Mouse (Mus musculus): Measurements from ENCODE around the gene Olfr1388. TPM values are rescaled to one million over a fixed set of nuclear protein-coding genes. Genes with fewer than 3 reads are reported as not detected.
"Not testable (repeated sequence)": the region's sequence is repeated elsewhere in the genome, so short reads cannot be mapped to it uniquely, and the experiment has no call there.

Olfr1388 gene
- under 1 TPM; 0.10 to 0.14 TPM for total RNA-seq (2021)

DNA sequence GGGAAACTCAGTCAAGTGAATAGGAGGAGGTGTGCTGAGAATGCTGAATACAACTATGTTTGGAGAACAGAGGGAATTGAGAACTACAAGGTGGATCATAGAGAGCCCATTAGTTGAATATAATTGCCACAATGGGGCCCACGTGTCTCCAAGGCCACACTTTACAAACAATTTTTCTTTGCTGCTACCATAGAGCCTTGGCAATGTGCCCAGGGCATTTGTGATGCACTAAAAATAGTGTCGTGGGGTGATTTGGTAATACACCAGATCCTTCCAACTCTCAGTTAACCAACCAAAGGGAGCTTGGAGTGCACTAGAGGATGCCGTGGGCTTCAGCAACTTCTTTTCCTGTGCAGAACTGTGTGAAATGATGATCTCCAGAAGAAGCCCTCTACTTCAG lies at the start of gene Olfr1388:
Olfr1388 (plus strand) TSS at position 214 of the 400 bp plus-strand sequence.
- intact Hi-C loops (cut with DNase I) = no loop called here
- peak; percentile 60 to 61 for DNase-seq

DNA sequence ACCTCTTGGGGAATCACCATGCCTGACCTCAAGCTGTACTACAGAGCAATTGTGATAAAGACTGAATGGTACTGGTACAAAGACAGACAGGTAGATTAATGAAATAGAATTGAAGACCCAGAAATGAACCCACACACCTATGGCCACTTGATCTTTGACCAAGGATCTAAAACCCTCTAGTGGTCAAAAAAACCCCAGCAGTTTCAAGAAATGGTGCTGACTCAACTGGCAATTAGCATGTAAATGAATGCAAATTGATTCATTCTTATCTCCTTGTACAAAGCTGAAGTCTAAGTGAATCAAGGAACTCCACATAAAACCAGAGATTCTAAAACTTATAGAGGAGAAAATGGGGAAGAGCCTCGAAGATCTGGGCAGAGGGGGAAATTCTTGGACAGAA lies 43.7 kb upstream of the Olfr1388 start:
- DNase-seq = not testable (repeated sequence)

GRCm38 (mm10) chr11:49406784-49407183 lies 29.6 kb upstream of the Olfr1388 start:
- DNase-seq = no peak
- intact Hi-C loops (cut with DNase I) = loop anchor here (5.0 kb wide), 1 partner anchor 134 kb away; no protein-coding TSS in a partner anchor

More for the DNA sequence above, 43.7 kb upstream of the Olfr1388 start:
- intact Hi-C loops (cut with DNase I) = not testable (repeated sequence)

DNA sequence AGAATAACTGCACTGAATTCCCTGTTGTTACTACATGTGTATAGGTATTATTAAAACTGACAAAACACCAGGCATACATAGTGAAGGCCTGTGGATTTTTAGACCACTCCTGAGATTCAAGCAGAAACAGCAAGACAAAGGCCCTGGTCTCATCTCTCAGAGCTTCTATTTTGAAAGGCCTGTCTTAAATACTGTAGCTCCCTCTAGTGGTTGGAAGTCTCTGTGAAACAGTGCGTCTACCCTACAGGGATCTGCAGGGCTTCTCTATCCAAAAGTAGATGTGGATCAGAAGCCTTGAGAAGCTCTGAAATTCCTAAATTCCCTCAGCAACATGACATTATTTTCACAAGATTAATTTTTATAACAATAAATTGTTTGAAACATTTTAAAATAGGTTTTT lies 25.9 kb upstream of the Olfr1388 start:
- intact Hi-C loops (cut with DNase I) = loop anchor here (5.0 to 10.0 kb wide), 2 partner anchors 218 to 536 kb away; partner anchors contain the start of gene Irgm1
- DNase-seq = peak; percentile 6 to 25

DNA sequence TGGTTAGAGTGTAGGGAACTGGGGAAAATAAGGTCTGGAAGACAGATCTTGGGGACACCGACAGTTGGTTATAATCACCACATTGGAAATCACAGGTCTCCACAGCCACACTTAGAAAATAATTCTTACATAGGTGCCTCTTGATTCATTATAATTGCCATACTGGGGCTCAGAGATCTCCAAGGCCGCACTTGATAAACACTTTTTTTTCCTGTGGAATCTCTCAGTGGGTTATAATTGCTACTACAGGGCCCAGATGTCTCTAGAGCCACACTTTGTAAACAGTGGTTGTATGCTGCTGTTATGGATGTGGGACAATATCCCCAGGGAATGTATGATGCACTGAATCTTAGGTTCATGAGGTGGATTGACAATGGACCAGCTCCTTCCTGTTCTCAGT lies 13.7 kb upstream of the Olfr1388 start, which contains the start of gene Olfr1389:
Olfr1389 (plus strand) TSS at position 301 of the 400 bp plus-strand sequence.
- no peak for DNase-seq
- intact Hi-C loops (cut with DNase I) = no loop called here

DNA sequence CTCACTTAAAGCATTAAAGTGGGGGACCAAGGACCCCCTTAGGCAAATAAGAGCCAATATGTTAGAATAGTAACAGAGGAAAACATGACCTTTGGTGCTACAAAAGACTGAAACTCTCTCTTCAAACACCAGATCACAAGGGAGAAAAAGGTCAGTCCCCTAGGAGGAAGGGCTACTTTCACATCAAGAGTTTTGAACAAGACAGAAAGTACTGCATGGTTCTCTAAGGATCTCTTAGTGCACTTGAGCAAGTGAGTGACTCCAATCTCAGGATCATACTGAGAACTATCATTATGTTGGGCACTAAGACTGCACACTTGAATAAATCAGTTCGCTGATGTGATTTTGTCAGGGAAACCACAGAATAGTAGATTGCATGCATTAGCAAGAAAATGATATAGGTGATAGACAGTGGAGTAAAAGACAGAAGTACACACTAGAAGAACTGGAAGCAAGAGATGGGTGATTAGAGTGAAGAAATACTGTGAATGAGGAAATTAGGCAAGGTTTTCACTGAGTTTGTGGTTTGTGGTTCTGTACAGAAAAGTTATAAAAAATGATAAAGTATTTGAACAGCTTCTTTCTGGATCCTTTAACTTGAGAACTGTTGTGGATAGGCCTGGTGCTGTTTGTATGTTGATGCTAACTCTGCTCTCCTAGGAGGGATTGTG lies 11.0 kb upstream of the Olfr1388 start:
- no peak for DNase-seq

GRCm38 (mm10) chr11:49429641-49430040 lies 6.8 kb upstream of the Olfr1388 start:
- intact Hi-C loops (cut with DNase I) = no loop called here

More for the DNA sequence above, 11.0 kb upstream of the Olfr1388 start:
- intact Hi-C loops (cut with DNase I) = no loop called here

GRCm38 (mm10) chr11:49455043-49455442 lies 18.6 kb downstream of the Olfr1388 start, which contains the start of gene Olfr1387:
Gene Olfr1387 (plus strand): TSS chr11:49455343.
- intact Hi-C loops (cut with DNase I) = no loop called here

More at GRCm38 (mm10) chr11:49429641-49430040, 6.8 kb upstream of the Olfr1388 start:
- no peak for DNase-seq

GRCm38 (mm10) chr11:49464746-49465145 lies 28.3 kb downstream of the Olfr1388 start, which contains the start of gene Olfr1386:
Gene Olfr1386 (plus strand): TSS chr11:49465046.
- intact Hi-C loops (cut with DNase I); DNase-seq: not testable (repeated sequence)

More at GRCm38 (mm10) chr11:49455043-49455442, 18.6 kb downstream of the Olfr1388 start, which contains the start of gene Olfr1387:
- no peak for DNase-seq

DNA sequence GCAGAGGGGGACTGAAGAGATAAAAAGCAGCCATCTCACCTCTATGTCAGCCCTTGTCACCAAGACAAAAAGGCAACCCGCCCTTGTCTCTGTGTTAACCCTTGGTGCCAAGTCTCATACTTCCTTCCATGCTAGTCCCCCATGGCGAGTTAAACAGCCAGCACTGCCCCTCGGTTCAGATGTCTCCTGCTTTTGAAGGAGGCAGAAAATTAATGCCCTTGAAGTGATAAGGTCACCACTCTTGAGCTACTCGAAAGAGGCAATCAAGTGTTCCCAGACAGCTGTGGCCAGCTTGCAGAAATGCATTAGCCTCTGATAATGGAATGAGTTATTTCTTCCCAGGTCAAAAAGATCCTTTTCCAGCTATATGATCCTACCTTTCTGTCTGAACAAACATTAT lies 49.5 kb downstream of the Olfr1388 start:
- DNase-seq = no peak
- intact Hi-C loops (cut with DNase I) = no loop called here

- DNase-seq; intact Hi-C loops (cut with DNase I): not testable (repeated sequence)
These were observed 52.3 kb downstream of the Olfr1388 start, which contains the start of gene Olfr1385 for GRCm38 (mm10) chr11:49488770-49489169. Gene Olfr1385 (plus strand): TSS chr11:49489070.

Other genes starting within 250 kb of the Olfr1388 start
- gene Btnl9, start 249.5 kb upstream of the Olfr1388 start, total RNA-seq (2021) = 10 to 100 TPM; 59.3 to 60.3 TPM
- gene Zfp62, start 233.3 kb upstream of the Olfr1388 start, total RNA-seq (2021) = 10 to 100 TPM; 30.0 to 39.8 TPM
- gene Mgat1, start 192.4 kb upstream of the Olfr1388 start, total RNA-seq (2021) = 10 to 100 TPM; 84.4 to 86.9 TPM
- under 1 TPM; 0.17 to 0.35 TPM for gene Olfr1393, start 158.3 kb upstream of the Olfr1388 start, total RNA-seq (2021)
- not detected for gene Olfr1392, start 151.3 kb upstream of the Olfr1388 start, total RNA-seq (2021)
- not detected for gene Olfr10, start 131.9 kb upstream of the Olfr1388 start, total RNA-seq (2021)
- not detected for gene Olfr1391, start 113.9 kb upstream of the Olfr1388 start, total RNA-seq (2021)
- not detected for gene Olfr1390, start 101.4 kb upstream of the Olfr1388 start, total RNA-seq (2021)
- not detected for gene Olfr1389, start 13.6 kb upstream of the Olfr1388 start, total RNA-seq (2021)
- gene Olfr1387, start 18.7 kb downstream of the Olfr1388 start, total RNA-seq (2021) = not detected
- not detected for gene Olfr1386, start 28.4 kb downstream of the Olfr1388 start, total RNA-seq (2021)
- not detected for gene Olfr1385, start 52.4 kb downstream of the Olfr1388 start, total RNA-seq (2021)
- under 1 TPM in 1 of 2 experiments, not detected in 1; 0.42 TPM for gene Olfr1384, start 70.1 kb downstream of the Olfr1388 start, total RNA-seq (2021)
- under 1 TPM; 0.69 to 0.91 TPM for gene Olfr1383, start 83.0 kb downstream of the Olfr1388 start, total RNA-seq (2021)
- not detected for gene Olfr1382, start 91.6 kb downstream of the Olfr1388 start, total RNA-seq (2021)
- gene Olfr1381, start 106.8 kb downstream of the Olfr1388 start, total RNA-seq (2021) = not detected
- gene Olfr1380, start 120.3 kb downstream of the Olfr1388 start, total RNA-seq (2021) = not detected
- 10 to 100 TPM; 14.5 to 14.9 TPM for gene Flt4, start 172.6 kb downstream of the Olfr1388 start, total RNA-seq (2021)
- gene Scgb3a1, start 227.0 kb downstream of the Olfr1388 start, total RNA-seq (2021) = 10 to 100 TPM in 1 of 2 experiments, not detected in 1; 15.7 TPM